Mouse (Mus musculus): ENCODE data around the gene Zdhhc21. TPM values are rescaled to one million over a fixed set of nuclear protein-coding genes. Genes with fewer than 3 reads are reported as not detected.

Gene Zdhhc21
- 15.7 and 16.5 TPM in 2 replicates for polyA plus RNA-seq (2012; rRNA removed)

DNA sequence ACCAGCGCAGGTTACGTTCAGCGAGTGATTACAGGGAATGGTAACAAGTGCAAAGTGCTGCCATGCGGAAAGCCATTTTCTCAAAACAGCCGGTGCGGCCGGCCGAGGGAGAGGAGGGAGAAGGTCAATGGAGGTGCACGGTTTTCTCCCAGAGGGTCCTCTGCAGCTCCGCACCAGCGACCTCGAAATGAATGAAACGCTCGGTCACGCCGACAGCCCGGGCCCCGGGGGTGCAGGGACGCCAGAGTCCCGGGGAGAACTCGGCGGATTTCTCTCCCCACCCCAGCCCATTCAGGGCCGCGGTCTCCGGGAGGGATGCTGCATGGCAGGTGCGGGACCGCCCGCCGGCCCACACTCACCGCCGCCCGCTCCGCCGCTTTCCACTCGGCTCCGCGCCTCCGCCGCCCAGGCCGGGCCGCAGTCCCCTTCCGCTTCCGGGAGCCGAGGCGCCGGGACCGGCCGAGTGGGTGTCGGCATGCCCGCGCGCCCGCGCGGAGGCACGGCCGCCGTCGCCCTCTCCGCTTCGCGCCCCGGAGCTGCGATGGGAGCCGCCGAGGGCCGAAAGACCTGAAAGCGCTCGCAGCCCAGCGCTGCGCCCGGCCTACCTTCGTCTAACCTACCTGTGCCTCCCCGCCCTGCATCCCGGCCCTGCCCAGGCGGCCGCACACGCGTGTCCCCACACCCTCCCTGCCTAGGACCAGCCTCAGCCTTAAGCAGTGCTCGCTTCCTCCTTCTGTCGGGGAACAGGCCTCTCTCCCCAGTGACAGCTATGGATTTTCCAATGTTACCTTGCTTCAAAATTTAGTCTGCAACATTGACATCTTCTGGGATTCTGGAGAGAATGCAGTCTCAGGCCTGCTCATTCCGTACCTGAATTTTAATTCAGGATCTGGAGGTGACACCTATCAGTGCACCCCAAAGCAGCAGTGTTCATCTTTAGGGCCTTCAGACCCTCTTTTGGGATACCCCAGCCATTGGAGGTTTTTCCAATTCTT is at the start of gene Zdhhc21:
Zdhhc21 (minus strand) TSS at position 828 of the 995 bp plus-strand sequence.

DNA sequence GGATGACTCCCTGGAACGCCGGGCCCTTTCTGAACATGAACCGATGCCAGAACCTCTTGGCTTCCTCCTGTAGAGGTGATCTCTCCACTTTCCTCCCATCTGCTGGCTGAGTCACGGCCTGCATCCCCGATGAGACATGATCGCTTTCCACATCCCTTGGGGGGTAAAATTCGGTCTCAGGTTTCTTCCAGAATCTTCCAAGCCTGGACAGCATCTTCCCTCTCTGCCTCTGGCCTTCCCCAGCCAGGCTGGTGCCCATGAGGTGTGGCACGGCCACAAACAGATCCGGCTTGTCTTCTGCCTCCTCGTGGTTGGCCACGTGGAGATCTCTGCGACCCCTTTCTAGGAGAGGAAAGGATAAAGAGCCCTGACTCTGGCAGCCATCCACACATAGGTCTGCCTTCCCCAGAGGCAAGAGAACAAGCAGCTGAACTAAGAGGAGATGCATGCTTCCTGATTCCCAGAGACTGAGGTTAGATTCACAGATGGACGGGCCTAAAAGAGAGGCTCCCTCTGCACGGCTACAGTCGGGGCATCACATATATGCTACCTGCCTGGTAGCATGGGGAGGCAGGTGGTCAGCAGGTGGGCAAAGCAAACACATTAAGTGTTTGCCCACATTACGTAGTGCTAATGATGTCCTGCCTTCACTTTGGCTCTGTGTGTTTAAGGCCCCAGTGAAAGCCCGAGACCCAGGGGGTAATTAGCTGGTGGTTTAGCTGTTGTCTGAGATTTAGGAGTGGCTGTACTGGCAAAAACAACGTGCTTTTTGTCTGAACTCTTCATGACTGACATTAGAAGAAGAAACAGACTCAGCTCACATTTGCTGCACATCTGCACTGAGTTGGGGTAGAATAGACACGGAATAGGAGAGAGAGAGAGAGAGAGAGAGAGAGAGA is 25.1 kb upstream of the Zdhhc21 start, which contains the start of gene Cer1:
Cer1 (minus strand) TSS at position 513 of the 899 bp plus-strand sequence.

Other genes with a start within 250 kb of the Zdhhc21 start
- gene Nfib, start 154.2 kb downstream of the Zdhhc21 start, polyA plus RNA-seq (2012; rRNA removed), result 56.1 and 58.7 TPM in 2 replicates
- gene Cer1, start 25.2 kb upstream of the Zdhhc21 start, polyA plus RNA-seq (2012; rRNA removed), result 0.04 TPM in 1 of 2 replicates, not detected in the other
- gene Frem1, start 192.4 kb upstream of the Zdhhc21 start, polyA plus RNA-seq (2012; rRNA removed), result 3.1 and 3.2 TPM in 2 replicates

All from central nervous system, embryonic 18 days (tissue).